Mouse (Mus musculus): ENCODE results near the gene Gm20518.

Gene Gm20518

DNA sequence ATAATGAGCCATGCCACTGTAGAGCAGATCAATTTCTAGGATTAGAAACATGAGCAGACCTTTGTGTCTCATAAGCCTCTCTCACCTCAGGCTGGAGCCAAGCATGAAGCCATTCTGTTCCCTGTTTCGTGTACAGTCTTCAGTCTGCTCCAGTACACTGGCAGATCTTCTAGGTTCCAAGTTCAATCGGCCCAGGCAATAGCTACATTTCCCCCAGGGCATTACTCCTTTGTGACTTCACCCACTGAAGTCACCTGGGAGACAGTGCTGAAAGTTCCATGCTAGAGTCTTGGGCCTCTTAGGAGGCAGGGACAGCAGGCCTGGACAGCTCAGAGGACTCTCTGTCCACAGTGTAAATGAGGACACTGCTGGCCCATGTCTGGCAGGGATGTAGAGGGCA lies 2.5 kb upstream of the Gm20518 start, which contains the start of gene Tssk1:
Gene Tssk1 (plus strand): TSS at position 301 of the 400 bp plus-strand sequence.
- DNase-seq, result no peak

DNA sequence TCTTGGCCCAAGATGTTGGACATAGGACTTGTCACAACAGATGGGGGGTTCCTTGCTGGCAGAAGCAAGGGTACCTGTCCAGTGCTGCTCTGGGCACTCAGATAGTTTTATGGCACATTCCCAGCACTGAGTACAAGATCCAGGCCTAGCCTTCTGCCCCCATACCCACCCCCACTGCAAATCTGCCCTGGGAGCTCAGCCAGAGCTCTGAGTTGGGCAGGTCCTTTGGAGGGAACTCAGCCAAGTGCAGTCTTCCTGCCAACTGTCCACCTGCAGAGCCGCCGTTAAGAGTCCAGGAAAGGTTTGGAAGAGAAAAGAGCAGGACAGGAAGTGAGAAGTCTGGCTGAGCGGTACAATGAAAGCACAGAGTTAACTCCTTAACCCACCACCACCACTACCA lies 1.1 kb upstream of the Gm20518 start:
- DNase-seq, result peak; percentile 89 to 91

DNA sequence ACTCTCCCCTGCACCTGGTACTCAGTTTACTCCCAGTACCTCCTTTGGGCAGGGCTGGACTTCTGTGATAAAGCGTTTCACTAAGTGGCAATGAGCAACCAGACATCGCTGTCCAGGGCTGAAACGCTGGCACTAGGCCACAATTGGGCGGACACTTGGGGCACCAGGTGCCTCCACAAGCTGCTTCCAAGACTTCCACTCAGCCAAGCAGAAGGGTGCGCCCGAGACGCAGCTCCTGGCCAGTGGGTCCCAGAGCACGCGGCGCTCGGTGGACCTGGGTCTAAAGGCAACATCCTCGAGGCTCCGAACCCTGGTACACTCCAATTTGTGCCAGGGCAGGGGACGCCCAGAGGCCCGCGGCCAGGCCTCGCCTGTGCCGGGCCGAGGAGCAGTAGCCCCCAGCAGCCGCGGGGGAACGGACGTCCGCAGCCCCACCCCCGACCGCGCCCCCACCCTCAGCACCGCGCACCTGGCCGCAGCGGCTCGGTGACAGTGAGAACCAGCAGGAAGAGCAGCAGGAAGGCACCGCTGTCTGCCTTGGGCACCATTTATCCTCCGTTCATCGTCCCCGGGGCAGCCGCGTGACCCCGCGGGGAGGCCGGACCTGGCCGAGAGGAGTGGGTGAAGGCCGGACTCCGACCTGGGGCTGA lies 429 bp downstream of the Gm20518 start:
- peak; percentile 93 to 94 for DNase-seq

DNA sequence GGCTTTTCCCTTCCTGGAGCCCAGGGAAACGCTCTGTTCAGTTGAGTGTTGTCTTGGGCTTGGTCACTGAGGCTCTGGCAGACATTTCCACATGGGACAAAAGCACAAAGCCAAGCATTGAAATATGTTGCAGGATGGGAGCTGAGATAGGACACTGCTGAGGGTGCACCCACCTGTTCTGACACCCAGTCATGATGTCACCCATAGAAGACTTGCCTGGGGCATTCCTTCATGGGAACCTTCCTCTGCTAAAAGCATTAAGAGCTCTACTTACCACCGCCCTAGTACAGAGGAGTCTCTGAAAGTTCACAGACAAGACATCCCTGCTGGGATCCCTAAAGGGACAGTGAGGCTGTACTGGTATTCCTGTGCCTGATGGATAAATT lies 1.1 kb downstream of the Gm20518 start:
- no peak for DNase-seq

DNA sequence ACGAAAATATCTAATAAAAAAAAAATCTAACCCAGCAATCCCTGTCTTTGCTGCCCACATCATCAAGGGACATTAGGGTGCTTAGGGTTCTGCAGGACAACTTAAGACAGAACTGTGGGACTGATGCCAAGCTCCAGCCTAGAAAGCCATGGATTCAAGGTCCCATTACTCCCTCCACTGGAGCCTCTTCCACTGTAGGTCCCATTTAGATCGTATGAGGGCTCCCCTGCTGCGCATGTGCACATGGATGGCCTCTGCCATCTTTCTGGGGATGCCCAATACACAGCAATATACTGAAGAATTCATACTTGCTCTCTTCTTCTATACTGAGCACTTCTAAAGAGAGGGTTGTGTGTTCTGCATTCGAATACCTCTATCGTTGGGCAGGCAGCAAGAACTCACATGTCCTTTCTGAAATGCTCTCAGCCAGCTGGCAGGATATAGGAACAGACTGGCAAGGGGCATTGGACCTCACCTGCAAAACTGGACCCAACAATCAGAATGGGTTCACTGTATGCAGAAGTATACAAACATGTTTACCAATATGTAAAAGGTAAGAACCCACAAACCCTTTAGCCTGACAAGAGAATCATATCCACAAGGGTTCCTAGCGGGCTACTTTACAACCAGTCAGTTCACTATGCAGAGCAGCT lies 1.7 kb downstream of the Gm20518 start:
- peak; percentile 32 to 34 for DNase-seq

DNA sequence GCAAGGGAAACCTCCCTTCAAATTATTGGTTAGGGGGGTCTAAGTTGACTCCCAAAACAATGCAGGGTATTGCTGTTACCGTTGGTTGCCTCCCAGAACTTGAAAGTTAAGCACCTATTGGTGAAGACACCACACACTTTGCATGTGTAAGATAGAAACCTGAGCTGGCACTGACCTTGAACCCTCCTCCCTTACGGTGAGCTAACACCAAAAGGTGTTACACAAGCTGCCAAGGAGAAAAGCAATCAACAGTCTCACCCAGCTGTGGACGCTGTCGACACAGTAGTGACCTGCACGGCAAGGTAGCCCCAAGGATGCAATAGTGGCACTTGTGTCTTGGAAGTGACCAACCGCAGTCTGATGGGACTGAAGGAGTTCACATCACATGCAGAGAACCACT lies 7.4 kb downstream of the Gm20518 start:
- DNase-seq, result no peak

DNA sequence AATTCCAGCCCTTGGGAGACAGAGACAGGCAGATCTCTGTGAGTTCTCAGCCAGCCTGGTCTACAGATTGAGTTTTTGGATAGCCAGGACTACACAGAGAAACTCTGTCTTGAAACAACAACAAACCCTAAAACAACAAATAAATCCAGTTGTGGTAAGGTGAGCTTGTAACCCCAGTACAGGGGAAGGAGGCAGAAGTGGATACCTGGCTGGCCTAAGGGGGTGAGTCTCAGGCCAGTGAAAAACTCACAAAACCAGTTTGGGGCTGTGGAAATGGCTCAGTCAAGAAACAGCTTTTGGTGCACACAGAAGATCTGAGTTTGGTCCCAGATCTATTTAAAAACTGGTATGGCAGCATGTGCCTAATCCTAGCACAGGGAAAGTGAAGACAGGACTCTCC lies 9.3 kb downstream of the Gm20518 start:
- DNase-seq, result no peak

DNA sequence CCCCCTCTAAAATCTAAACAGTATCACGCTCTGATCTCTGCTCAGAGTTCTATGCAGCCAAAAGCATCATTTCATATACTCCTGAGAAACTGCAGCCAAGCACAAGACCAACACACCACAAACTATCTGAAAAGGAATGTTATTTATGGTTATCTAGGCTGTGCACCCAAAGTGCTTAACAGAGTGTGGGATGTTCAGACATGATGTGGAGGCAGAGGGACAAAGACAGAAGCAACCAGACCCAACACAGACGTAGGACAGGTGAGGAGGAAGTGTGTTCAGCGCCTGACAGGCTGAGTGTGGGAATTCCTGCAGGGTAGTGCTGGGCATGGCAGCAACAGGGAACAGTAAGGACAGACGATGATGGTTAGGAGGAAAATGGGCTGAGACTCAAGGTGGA lies 11.9 kb downstream of the Gm20518 start:
- no peak for DNase-seq

DNA sequence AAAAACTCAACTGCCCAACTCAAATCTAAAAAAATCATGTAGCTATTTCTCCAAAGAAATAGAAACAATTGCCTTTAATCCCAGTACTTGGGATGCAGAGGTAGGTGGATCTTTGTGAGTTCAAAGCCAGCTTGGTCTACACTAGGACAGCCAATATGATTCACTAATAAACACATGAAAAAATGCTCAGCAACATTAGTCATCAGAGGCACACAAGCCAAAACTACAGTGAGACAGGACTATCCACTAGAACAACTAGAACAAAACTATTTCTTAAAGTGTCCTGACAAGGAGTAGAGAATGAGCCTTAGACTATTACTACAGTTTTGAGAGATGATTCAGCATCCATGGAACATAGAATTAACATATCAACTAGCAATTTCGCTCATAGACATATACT lies 15.4 kb downstream of the Gm20518 start:
- no peak for DNase-seq

DNA sequence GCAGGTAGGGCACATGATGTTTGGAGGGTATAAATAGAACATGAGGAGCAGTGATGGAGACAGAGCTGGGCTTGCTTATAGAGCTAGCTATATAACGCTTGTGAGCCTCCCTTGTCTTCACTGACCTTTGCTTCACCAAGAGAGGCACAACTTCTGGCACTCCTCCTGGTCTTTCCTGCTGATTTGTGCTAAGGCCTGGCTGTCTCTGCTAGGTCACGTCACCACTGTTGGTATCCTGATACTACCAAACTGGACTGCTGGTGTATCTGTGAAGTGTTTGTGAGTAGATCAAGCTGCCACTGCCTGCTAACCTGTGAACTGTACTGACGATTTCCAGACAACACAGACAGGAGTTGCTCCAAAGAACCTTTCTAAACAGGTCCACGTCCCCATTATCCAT lies 16.3 kb downstream of the Gm20518 start:
- peak in 1 of 2 experiments; percentile 33 for DNase-seq

DNA sequence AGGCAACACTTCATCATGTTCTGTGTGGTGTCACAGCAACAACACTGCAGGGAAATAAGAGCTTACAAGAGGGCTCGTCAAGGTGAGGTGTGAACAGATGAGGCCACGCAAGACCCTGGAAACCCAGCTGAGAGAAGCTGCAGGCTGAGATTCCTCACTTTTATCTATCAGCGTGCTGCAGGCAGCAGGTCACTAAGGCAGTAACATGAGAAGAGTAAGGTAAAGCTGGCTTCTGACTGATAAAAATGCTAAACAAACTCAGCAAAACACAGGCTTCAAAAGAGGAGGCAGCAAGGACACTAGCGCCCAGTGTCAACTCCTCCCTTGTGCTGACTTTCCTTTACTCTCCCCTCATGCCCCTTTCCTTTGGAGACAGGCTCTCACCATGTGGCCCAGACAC lies 18.5 kb downstream of the Gm20518 start:
- no peak for DNase-seq

DNA sequence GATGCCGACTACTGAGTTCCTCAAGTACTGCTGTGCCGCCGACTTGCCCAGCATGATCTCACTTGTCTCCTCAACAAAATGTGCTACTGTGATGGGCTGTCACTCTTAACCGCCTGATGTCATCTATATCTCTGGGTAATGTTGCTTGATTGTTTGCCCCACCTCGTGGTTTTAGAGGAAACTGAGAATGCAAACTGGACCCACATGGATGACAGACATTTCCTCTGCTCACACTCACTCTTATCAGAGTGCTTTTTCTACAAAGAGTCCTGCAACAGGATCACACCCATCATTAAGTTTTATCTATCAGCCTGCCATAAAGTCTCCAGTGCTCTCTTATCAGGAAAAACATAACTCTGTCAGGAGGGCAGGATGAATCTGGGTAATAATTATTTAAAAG lies 20.2 kb downstream of the Gm20518 start:
- DNase-seq, result no peak

DNA sequence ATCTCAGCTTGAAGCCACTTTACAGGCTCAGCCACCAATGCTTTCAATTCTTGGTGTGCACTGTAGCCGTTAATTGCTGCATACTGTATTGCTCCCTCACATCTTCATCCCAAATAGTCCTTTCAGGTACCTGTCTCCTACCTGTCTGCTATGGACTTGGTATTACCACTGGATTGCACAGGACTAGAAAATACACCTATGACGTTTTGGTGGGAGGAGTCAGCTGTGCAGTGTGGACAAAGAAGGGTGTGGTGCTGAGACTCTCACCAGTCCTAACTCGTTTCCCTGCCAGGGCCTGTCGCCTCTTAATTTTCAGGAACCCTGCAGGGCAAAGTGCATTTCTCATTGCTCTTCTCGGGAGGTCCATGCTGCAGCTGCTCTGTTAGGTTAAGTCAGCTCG lies 25.7 kb downstream of the Gm20518 start:
- peak in 1 of 2 experiments; percentile 35 for DNase-seq

DNA sequence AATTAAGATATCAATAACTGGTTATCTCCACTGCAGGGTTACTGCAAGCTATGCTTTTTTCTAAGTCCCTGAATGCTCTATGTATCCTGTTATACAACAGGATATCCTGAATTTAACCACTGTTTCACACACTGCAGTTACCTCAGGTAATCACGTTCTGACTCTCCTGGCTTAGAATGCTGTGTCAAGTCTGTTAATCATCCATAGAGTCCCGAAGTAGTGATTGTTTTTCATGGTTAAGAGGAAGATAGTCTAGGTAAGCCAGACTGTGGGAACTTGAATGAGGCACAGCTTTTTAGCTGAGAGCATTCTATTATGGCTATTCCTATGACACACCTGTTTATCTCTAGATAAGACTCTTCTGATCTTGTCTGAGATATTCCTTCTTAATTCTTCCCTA lies 26.2 kb downstream of the Gm20518 start:
- no peak for DNase-seq

DNA sequence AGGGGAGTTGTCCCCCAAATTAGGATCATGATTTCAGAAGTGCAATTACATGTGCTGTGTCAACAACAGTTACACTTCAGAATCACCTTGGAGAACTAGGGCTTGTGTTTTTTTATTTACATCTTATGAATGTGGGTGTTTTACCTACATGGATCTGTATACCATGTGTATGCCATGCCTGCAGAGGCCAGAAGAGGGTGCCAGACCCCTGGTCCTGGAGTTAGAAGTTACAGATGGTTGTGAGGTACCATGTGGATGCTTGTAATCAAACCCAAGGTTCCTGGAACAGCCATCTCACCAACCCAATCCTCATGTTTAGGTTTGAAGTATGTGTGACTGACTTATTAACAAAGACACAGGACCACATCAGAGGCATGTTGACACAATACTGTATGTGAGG lies 32.9 kb downstream of the Gm20518 start:
- peak; percentile 54 to 58 for DNase-seq

DNA sequence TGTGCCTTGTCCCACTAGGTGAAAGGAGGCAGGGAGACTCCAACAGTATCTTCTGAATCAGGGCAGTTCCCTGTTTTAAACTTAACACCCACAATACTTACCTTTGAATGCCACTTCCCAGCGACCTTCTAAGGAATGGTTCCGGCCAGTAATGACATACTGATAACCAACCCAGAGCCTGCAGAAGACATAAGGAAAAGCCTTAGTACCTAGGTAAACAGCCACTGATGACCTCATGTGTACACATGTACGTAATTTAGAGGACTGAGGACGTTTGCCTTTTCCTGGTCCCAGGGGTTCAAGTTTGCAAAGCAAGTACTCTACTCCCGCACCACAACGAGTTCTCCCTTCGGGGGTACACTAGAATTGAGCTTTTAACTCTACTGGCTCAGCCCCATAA lies 34.3 kb downstream of the Gm20518 start:
- DNase-seq, result no peak

DNA sequence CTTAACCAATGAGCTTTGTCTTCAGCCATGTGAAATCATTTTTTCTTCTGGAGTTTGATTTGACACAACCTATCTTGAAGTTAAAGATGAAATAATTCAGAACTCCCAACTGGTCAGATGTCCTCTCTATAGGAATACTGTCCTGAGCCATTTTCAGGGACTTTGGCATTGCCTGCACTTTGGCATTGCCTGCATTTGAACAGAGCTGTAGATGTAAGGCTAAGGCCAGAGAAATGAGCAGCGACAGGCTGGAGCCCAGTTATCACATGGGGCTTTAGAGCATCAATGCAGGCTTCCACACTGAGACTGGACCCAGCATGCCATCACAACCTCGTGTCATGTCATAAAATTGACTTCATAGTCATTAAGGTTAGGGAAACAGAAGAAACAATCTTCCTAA lies 38.2 kb downstream of the Gm20518 start:
- DNase-seq, result no peak

DNA sequence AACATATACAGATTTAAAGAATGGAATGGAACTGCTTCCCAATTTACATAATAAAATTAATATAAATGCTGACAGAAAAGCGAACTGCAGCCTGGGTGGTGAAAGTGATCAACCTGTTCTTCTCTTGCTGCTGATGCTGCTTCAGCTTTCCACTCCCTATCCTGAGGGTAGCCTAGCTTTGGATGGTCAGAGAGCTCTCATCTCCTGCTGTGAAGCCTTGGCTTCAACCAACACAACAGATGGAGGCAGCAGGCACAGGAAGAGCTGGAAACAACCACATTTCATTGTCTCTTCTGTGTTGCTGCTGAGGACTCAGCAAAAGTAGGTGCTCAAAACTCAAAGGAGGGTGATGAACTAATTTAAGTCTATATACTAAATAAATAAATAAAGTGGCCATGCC lies 39.6 kb downstream of the Gm20518 start:
- peak; percentile 88 to 91 for DNase-seq

DNA sequence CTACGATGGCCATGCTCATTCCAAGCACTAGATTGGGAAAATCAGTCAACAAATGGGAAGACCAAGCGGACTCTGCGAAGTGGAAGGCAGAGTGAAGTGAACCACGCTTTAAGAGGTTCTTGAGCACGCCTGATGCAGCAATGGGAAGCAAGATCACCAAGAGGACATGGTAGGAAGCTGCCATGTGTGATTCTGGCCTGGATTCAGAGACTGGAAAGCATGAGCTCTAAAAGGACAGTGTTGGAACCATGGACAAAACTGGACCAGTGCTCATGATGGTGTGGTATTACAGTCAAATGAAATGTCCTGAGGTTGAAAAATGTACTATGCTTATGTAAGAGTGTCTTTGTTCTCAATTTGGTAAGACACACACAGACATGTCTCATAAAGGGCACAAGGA lies 40.1 kb downstream of the Gm20518 start:
- DNase-seq, result no peak

DNA sequence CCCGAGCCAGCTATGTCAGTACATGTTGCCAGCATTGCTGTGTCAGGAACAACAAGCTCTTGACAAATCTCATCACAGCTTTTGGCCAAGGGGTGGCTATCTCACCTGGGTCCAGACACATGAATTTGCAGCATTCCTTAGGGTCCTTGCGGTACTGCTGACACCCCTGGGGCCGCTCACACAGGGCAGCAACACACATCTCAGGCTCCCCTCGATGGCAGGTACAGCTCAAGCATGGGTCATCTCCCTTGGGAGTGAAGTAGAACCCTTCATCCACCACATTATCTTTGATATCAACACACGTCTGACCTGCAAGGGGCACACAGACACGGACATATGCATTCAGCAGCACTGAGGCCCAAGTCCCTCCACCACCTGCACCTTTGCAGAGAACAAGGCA lies 42.0 kb downstream of the Gm20518 start:
- DNase-seq, result no peak

DNA sequence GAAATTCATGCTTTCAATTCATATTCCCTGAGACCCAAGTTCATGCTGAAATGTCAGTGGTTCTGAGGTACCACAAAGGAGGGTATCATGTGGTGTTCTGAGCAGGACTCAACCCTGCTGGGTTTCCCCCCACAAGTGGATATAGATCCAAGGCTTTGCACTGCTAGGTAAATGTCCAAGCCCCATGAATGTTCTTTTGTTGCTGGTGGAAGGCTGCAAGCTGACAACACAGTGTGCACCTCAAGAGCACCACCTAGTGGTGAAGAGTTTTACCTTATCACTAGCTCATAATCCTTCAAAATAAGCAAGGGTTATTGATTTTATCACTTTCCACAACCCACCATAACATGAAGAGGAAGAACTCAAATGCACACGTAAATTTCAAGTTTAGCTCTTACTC lies 42.5 kb downstream of the Gm20518 start:
- DNase-seq, result peak; percentile 53 to 71

DNA sequence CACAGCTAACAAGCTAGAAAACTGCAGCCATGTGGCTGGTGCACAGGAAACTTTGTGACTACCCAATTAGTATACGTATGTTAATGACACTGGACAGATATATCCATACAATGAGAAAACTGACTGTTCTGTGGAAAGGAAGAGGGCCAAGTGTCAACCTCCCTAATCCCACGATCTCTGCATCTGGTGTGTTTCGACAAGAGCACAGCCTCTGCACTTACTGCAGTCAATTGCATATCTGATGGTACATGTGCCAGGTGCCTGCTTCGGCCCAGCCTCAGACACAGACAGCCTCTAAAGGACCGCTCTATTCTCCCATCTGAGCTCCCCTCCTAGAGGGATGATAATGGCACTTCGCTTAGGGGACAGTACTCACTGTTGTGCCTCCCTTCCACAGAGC lies 43.0 kb downstream of the Gm20518 start:
- no peak for DNase-seq

DNA sequence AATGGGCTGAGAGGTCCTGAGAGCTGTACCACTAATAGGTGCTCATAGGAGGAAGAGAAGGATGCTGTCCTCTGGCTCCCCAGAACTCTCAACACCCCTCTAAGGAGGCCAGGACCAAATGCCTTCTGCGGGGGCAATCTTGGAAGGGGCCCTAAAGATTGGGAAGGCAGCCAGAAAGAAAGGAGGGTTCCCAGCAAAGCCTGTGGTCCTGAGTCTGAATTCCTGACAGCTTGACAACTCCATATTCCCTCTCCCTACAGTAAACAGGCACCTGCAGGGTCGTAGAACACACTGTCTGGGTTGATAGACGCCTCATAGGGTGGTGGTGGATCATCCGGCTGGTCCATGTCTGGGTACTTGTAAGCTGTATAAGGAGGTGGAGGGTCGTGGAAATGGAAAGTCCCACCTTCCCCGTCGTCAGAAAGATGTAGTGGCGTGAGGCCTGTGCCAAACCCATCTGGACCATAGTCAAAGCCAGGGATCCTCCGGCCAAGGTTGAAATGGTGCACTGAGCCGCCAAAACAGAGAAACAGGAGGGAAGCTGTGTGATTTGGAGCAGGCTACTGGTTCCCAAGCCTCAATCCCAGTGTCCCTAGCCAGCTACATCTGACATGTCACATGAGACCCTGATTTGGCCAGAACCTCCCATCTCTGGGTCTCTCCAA lies 47.6 kb downstream of the Gm20518 start:
- DNase-seq, result peak; percentile 57 to 61

DNA sequence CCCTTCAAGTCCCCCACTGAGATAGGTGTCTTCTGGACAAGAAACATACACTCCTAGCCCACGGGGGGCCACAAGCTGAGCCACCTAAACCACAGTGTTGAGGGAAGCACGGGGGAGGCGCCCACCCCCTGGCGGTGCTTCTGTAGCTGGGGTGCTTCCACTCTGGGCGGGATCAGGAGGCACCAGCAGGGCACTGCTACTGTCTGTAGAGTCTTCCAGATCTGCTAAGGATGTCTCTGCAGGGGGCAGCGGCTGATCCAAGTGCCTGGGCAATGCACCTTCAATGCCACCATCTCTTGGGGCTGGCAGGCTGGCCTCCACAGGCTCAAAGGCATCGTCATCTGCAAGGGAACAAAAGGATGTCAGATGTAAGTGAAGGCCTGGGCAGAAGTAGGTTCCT lies 49.0 kb downstream of the Gm20518 start:
- DNase-seq, result peak; percentile 49 to 53
